Mouse (Mus musculus) midbrain, embryonic 14.5 days (tissue): ENCODE data around the gene Pik3r2. TPM values are rescaled to one million over a fixed set of nuclear protein-coding genes. Genes with fewer than 3 reads are reported as not detected.

Experiments used
- ATAC-seq: fragments of 200-750 bp; cut with Nextera tagmentation; 2 replicates; pipeline ENCODE4 v1.8.0; 2017; ENCODE audit warnings: moderate number of reproducible peaks, moderate library complexity; ENCODE audit not compliant: low FRiP score, low TSS enrichment
- DNase-seq: peaks from one replicate; pipeline ENCODE4 v3.0.0-alpha.2; 2015
- H3K27ac ChIP-seq: fragments of 300-500 bp; sonication (generic); replicated peaks from 2 replicates; pipeline ENCODE4 v1.5.1; 2014; ENCODE audit warnings: mild to moderate bottlenecking, low read depth, low read length, moderate library complexity
- H3K27me3 ChIP-seq: fragments of 300-500 bp; sonication (generic); 2 replicates; pipeline ENCODE4 v1.6.1; 2014; ENCODE audit warnings: low read length, control low read depth, mixed read lengths; ENCODE audit not compliant: control insufficient read depth, insufficient read depth
- H3K36me3 ChIP-seq: fragments of 300-500 bp; sonication (generic); 2 replicates; pipeline ENCODE4 v1.6.1; 2014; ENCODE audit warnings: low read length, control low read depth; ENCODE audit not compliant: control insufficient read depth, insufficient read depth
- H3K4me1 ChIP-seq: fragments of 300-500 bp; sonication (generic); 2 replicates; pipeline ENCODE4 v1.6.1; 2014; ENCODE audit warnings: mild to moderate bottlenecking, antibody characterized with exemption, low read length, control low read depth; ENCODE audit not compliant: control insufficient read depth, insufficient read depth
- H3K4me2 ChIP-seq: fragments of 300-500 bp; sonication (generic); 2 replicates; pipeline ENCODE4 v1.6.1; 2014; ENCODE audit warnings: mild to moderate bottlenecking, low read length, moderate library complexity
- H3K4me3 ChIP-seq: fragments of 300-500 bp; sonication (generic); replicated peaks from 2 replicates; pipeline ENCODE4 v1.5.1; 2014; ENCODE audit warnings: low read depth, low read length
- H3K9ac ChIP-seq: fragments of 300-500 bp; sonication (generic); replicated peaks from 2 replicates; pipeline ENCODE4 v1.6.1; 2014; ENCODE audit warnings: mild to moderate bottlenecking, low read length, moderate library complexity
- H3K9me3 ChIP-seq: fragments of 300-500 bp; sonication (generic); 2 replicates; pipeline ENCODE4 v1.6.1; 2016; ENCODE audit warnings: low read length, control low read depth, mixed read lengths; ENCODE audit not compliant: control insufficient read depth
- WGBS: fragments of 180-500 bp; shearing (Covaris S2); extraction: QIAGEN DNeasy Blood & Tissue Kit; methylation state at CpG from one replicate; pipeline ENCODE4 v1.1.7; 2014; 5-methylcytosine and 5-hydroxymethylcytosine counted together
- microRNA-seq: library from miRNA; unstranded; fragments of <30 nt; microRNA quantifications from one replicate; pipeline ENCODE4, GENCODE M21; 2016
- polyA plus RNA-seq: library from polyadenylated mRNA; unstranded; fragments of >200 nt; fragmentation: Nextera tagmentation; extraction: Ambion mirVana; gene quantifications from 2 replicates; pipeline ENCODE4 v1.2.1, GENCODE M21; 2014

Gene Pik3r2
- polyA plus RNA-seq, 1 experiment from 2014 or later: 79.2 TPM

DNA sequence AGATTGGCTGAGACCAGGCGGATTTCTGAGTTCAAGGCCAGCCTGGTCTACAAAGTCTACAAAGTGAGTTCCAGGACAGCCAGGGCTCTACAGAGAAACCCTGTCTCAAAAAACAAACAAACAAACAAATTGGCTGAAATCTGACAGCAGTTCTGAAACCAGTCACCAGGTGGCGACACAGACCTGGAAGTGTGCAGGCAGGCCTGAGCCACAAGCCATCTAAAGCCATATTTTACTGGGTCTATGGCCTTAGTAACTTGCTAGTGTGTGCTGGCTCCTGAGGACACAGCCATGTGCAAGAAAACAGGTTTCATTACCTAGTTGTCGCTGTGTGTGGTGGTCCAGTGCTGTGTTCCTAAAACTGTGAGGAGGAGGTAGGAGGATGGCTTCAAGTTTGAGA, 55.8 kb downstream of the Pik3r2 start:
- no peaks in the 10 kb centered on the region for H3K9me3 ChIP-seq
- H3K9ac ChIP-seq: no peak overlapping the region
- ATAC-seq (no peak), DNase-seq (peak; percentile 89)
- no peaks in the 10 kb centered on the region for H3K27me3 ChIP-seq
- H3K4me1 ChIP-seq: no peaks in the 10 kb centered on the region
- H3K4me3 ChIP-seq: no peak overlapping the region
- WGBS: 7% methylated on average over 3 of the region's 3 CpGs
- no peaks in the 10 kb centered on the region for H3K36me3 ChIP-seq
- H3K27ac ChIP-seq: no peak overlapping the region
- no peak overlapping the region for H3K4me2 ChIP-seq

DNA sequence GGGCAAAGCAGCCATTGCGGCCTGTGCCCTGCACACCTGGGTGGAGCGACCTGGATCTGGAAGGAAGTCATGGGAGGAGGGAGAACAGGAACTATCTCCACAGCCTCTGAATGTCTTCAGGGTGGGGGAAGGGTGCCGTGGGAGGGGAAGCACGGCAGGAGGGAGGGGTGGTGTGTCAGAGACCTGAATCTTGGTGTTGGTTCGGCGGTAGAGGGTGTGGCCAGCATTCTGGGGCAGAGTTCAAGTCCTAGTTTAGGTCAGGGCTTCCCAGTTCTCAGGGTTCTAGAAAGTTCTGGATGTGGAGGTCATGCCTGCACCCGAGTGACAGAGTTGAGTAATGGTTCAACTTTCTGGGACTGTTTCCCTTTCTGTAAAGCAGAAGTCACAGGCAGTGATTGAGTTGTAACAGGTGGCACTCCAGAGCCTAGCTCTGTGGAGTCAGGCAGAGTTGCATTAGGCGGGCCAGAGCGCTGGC, 56.7 kb downstream of the Pik3r2 start:
- H3K4me1 ChIP-seq: no peaks in the 10 kb centered on the region
- H3K4me2 ChIP-seq: no peak overlapping the region
- WGBS: 72% methylated on average over 9 of the region's 9 CpGs
- H3K4me3 ChIP-seq: no peak overlapping the region
- no peak overlapping the region for H3K9ac ChIP-seq
- no peaks in the 10 kb centered on the region for H3K36me3 ChIP-seq
- ATAC-seq (no peak), DNase-seq (no peak)
- H3K27ac ChIP-seq: no peak overlapping the region
- no peaks in the 10 kb centered on the region for H3K9me3 ChIP-seq
- no peaks in the 10 kb centered on the region for H3K27me3 ChIP-seq

DNA sequence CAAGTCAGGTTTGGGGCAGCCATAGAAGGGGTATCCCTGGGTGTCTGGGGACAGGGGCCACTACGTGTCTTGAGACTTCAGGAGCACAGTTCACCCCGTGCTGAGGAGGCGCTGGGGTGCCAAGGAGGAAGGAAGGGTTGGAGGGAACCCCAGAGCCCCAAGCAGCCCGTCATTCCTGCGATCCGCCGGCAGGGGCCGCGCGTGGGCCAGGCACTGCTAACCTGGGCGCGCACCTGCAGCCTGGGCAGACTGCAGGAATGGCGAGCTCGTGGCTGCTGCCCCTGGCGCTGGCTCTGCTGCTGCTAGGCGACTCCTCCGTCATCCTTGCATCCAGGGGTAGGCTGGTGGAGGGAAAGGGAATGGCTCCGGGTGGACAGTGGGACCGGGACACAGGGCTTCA, 58.2 kb downstream of the Pik3r2 start, which contains the start of gene Gm3336:
Gene Gm3336, plus strand, starts transcription at position 247 of the 400 bp plus-strand sequence.
- Histone ChIP-seq H3K36me3 (no peaks in the 10 kb centered on the region), H3K27me3 (no peaks in the 10 kb centered on the region), H3K4me1 (no peaks in the 10 kb centered on the region), H3K4me3 (no peak within 1 kb of the TSS), H3K9ac (no peak within 1 kb of the TSS; the same call in 1 of the 2 replicates), H3K9me3 (no peaks in the 10 kb centered on the region), H3K27ac (no peak within 1 kb of the TSS), H3K4me2 (no peak within 1 kb of the TSS)
- ATAC-seq (no peak), DNase-seq (peak; percentile 72)
- 3% methylated on average over 18 of the region's 19 CpGs for WGBS

Small RNA genes lying within 50 kb of the gene (microRNA-seq; reads per million reads assigned to microRNA genes)
- gene Mir7240: 0.44 reads per million

Other genes starting within 250 kb of the Pik3r2 start
- gene Fkbp8, start 249.0 kb downstream of the Pik3r2 start, polyA plus RNA-seq: 328 and 408 TPM in 2 replicates
- gene Kxd1, start 248.8 kb downstream of the Pik3r2 start, polyA plus RNA-seq: 50.7 and 52.6 TPM in 2 replicates
- gene Ell, start 237.3 kb downstream of the Pik3r2 start, polyA plus RNA-seq: 14.9 and 17.1 TPM in 2 replicates
- 91.9 and 101 TPM in 2 replicates for gene Isyna1, start 182.3 kb downstream of the Pik3r2 start, polyA plus RNA-seq
- 172 and 213 TPM in 2 replicates for gene Ssbp4, start 167.8 kb downstream of the Pik3r2 start, polyA plus RNA-seq
- gene Lrrc25, start 160.6 kb downstream of the Pik3r2 start, polyA plus RNA-seq: 0.34 and 1.1 TPM in 2 replicates
- 0.16 and 0.20 TPM in 2 replicates for gene Gdf15, start 144.3 kb downstream of the Pik3r2 start, polyA plus RNA-seq
- 86.9 and 95.8 TPM in 2 replicates for gene Pgpep1, start 116.3 kb downstream of the Pik3r2 start, polyA plus RNA-seq
- gene Lsm4, start 103.5 kb downstream of the Pik3r2 start, polyA plus RNA-seq: 175 and 201 TPM in 2 replicates
- 104 and 119 TPM in 2 replicates for gene Jund, start 77.8 kb downstream of the Pik3r2 start, polyA plus RNA-seq
- 0.05 TPM in 2 replicates for gene Iqcn, start 73.3 kb downstream of the Pik3r2 start, polyA plus RNA-seq
- gene Gm3336, start 58.2 kb downstream of the Pik3r2 start, polyA plus RNA-seq: not detected in 2 replicates
- 0.24 TPM in 1 of 2 replicates, not detected in the other for gene Pde4c, start 53.0 kb downstream of the Pik3r2 start, polyA plus RNA-seq
- 407 and 464 TPM in 2 replicates for gene Rab3a, start 22.0 kb downstream of the Pik3r2 start, polyA plus RNA-seq
- gene Mpv17l2, start 15.8 kb downstream of the Pik3r2 start, polyA plus RNA-seq: 37.1 and 39.0 TPM in 2 replicates
- gene Mast3, start 28.3 kb upstream of the Pik3r2 start, polyA plus RNA-seq: 22.7 and 24.3 TPM in 2 replicates
- gene Il12rb1, start 31.7 kb upstream of the Pik3r2 start, polyA plus RNA-seq: 0.45 TPM in 1 of 2 replicates, not detected in the other
- 7.1 and 7.5 TPM in 2 replicates for gene Arrdc2, start 63.0 kb upstream of the Pik3r2 start, polyA plus RNA-seq
- gene Kcnn1, start 86.5 kb upstream of the Pik3r2 start, polyA plus RNA-seq: 13.3 and 16.0 TPM in 2 replicates
- 149 and 178 TPM in 2 replicates for gene Ccdc124, start 97.2 kb upstream of the Pik3r2 start, polyA plus RNA-seq
- gene Slc5a5, start 116.0 kb upstream of the Pik3r2 start, polyA plus RNA-seq: 0.40 and 0.96 TPM in 2 replicates
- 2,701 and 2,857 TPM in 2 replicates for gene Rpl18a, start 120.7 kb upstream of the Pik3r2 start, polyA plus RNA-seq
- 46.5 and 54.0 TPM in 2 replicates for gene Map1s, start 129.2 kb upstream of the Pik3r2 start, polyA plus RNA-seq